Mouse (Mus musculus): ENCODE measurements around the gene Wdr48.

- TF ChIP-seq POLR2A (IDR thresholded peaks at IDR 0.05; ENCODE audit: insufficient read depth, low read depth, low read length) (no peak), CTCF (IDR thresholded peaks at IDR 0.05; ENCODE audit: insufficient read depth, low read depth, low read length) (no peak)
These were observed 80.6 kb downstream of the Wdr48 start for GRCm38 (mm10) chr9:119975286-119975685.
